Mouse (Mus musculus) brain, embryonic 18.5 days (tissue): ENCODE results near the gene Scarb1.

ENCODE experiments used
- DNase-seq: peaks from one replicate; pipeline ENCODE4 v3.0.0-alpha.2; 2012; ENCODE audit warnings: low read depth, low spot score

Scarb1 gene

GRCm38 (mm10) chr5:125240124-125240781 is 100.6 kb downstream of the Scarb1 start:
- DNase-seq: no peak

- DNase-seq: no peak
These were observed 105.0 kb downstream of the Scarb1 start for GRCm38 (mm10) chr5:125235874-125236273.

- DNase-seq: no peak
These were observed 105.5 kb downstream of the Scarb1 start for GRCm38 (mm10) chr5:125235398-125235797.

- DNase-seq: no peak
These were observed 106.5 kb downstream of the Scarb1 start for GRCm38 (mm10) chr5:125234399-125234798.

- no peak for DNase-seq
These were observed 107.4 kb downstream of the Scarb1 start for GRCm38 (mm10) chr5:125233478-125233877.

- no peak for DNase-seq
These were observed 108.4 kb downstream of the Scarb1 start for GRCm38 (mm10) chr5:125232443-125232979.

- no peak for DNase-seq
These were observed 110.4 kb downstream of the Scarb1 start for GRCm38 (mm10) chr5:125230463-125230862.

GRCm38 (mm10) chr5:125229097-125229496 is 111.8 kb downstream of the Scarb1 start:
- no peak for DNase-seq

- no peak for DNase-seq
These were observed 113.2 kb downstream of the Scarb1 start for GRCm38 (mm10) chr5:125227699-125228098.
